Mouse (Mus musculus) lung, postnatal 36 days (tissue): ENCODE measurements at regions not wholly inside any gene's neighbourhood (a gene's known extent, or its start where the extent isn't known, plus 50 kb on each side); places are given as distances from the start of the nearest gene placed in this dataset.

Experiments
- DNase-seq: peaks from one replicate; pipeline ENCODE4 v3.0.0; 2022; ENCODE audit warnings: mixed read lengths

DNA sequence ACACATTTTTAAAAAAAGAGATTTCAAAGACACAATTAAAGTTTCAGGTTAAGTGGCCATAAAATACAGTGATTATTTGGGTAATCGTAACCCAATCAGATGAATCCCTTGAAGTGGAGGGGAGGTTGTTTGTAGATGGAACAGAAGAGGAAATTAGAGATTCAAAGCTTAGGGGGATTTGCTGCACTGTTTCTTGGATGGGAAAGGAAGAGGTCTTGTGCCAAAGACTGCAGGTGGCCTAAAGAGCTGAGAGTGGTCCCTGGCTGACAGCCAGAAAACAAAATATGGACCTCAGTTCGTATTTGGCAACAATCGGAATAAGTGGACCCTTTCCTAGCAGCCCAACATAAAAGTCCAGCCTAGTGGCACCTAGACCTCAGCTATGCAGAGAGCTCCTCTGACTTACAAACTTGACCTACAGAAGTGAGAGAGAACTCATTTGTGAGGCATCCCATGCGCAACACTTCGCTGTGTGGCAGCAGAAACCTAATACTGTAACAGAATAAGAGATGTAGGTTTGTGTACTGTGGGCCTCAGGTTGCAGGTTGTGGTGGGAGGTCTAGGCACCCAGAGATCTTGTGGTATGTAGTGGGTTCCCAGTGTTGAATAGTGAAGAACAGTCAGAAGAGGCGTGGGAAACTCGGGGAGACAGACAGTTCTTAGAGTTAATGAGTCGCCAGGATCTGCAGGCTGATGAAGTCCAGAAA is 110.0 kb upstream of the Ccdc54 start:
- no peak for DNase-seq

DNA sequence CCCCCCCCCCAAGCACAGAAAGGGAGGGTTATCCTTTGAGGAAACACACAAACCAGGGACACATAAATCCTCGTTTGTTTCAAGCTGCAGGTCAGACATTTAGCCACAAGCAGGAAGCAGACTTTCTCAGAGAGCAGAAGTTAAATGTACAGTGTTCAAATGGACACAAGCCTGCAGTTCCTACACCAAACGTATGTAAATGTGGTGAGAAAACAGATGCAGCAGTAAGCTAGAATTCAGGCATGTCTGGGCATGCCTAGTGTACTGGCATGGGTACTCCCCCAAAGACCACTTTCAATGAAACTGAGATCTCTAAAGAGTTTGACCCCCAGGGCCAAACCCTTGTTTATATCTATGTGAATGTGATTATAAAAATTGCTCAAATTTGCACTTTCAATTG is 109.2 kb upstream of the Ccdc54 start:
- DNase-seq = no peak

DNA sequence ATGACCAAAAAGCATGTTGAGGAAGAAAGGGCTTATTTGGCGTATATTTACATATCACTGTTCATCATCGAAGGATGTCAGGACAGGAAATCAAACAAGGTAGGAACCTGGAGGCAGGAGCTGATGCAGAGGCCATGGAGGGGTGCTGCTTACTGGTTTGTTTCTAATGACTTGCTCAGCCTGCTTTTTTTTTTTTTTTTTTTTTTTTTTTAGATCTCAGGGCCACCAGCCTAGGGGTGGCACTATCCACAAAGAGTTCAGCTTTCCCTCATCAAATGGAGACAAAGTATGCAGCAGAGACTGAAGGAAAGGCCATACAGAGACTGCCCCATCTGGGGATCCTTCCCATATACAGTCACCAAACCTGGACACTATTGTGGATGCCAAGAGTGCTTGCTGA is 106.8 kb upstream of the Ccdc54 start:
- no peak for DNase-seq

DNA sequence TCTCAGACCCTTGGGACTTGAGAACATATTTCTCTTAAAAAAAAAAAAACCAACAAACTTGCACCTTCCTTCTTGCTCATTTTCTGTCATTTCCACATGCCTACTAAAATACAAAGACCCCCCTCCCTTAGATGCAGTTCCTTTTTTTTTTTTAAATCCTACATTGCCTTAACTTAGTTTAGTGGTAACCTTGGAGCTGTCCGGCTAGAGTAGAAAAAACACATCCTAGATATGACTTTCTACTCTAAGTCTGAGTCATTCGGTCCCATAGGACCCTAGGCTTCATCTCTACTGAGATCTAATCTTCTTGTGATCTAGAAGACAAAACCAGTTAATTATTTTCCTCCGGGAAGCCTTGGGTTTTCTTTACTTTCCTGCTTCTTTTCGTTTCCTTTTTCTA is 105.1 kb upstream of the Ccdc54 start:
- DNase-seq = no peak

DNA sequence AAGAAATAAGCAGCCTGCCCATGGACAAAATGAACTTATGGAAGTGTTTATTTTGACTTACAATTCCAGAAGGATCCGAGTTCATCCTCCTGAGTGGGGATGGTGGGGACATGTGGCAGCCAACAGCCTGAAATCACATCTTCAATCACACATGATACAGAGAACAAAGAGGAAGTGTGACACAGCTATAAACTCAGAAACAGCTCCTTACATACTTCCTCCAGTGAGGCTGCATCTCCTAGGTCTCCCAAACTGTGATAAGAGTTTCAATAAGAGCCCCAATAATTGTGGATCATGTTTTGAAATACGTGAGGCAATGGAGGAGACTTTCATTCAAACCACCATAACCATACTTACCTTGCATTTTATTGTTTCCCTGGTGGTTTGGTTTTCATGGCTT is 103.1 kb upstream of the Ccdc54 start:
- no peak for DNase-seq

DNA sequence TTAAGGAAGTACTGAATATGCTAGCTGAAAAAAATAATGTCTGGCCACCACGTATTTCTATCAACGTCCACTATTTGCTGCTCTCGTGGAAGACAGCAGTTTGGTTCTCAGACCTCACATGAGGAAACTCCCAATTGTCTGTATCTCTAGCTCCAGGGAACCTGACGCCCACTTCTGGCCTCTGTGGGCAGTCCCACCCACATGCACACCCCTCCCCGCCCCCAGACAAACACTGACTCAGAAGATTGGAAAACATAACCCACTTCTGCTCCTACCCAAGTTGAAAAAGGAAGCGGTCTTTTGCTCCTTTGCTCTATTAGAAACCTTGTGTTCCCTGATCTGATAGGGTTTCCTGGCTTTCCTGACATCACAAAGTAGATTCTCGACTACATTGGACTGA is 99.9 kb upstream of the Ccdc54 start:
- no peak for DNase-seq

DNA sequence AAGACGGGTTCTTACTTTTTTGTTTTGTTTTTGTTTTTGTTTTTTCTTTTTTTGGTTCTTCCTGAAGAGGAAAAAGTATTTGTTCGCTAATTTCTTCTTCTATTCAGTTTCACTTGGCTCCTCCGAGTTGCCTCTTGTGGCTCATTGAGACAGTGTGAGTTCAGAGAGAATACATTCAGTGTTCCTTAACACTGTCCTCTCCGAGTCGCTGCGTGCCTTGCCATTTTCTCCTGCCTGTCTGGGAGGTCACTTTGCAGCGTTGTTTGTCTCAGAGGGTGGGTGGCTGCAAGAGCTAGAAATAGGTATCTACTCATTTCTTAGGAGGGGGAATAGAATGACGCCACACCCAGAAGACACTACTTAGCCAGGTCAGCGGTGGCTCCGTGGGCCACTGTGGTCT is 98.6 kb upstream of the Ccdc54 start:
- DNase-seq = no peak

DNA sequence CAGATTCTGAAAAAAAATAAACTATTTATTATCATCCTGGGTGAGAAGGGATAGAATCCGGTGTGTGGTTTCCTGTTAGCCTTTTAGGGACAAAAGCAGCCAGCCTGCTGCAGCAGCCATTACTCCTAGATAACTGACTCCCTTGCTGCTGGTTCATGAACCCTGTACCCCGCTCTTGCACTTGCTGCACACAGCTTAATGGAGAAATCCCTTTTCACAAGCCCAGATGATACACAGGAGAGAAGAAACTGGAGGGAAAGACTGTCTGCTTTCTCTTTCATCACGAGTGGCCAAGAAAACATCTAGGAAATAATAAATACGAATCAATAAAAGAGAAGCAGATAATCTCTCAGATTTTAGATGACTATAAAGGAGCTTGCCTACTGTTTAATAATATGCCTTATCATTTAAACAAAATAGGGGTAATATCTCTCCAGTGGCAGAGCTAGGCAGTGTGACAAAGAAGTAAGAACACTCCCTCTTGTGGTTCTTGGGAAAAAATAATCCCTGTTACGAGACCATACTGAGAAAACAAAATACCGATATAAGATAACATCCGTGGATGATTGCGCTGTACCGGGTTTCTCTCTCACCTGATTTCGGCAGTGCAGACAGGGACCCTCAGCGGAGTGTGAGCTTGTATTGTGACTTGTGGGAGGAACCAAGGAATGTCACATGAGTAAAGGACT is 98.0 kb upstream of the Ccdc54 start:
- DNase-seq = no peak

DNA sequence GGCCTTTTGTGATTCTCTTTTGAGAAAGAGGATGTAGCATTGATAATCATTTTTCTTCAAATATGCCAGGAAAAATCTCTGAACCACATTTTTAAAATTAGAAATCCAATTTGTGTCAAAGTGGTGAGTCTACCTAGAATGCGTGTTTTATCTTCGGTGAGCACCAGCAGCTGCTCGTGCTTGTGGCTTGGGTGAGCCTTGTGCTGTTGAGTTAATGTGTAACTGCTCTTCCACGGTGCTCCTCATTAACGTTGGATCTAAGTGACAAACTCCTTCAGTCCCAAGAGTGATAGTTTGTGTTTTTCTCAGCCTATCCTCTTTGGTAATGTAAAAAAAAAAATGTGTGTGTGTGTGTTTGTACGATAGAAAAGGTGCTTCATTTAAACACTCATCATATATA is 88.7 kb upstream of the Ccdc54 start:
- no peak for DNase-seq

DNA sequence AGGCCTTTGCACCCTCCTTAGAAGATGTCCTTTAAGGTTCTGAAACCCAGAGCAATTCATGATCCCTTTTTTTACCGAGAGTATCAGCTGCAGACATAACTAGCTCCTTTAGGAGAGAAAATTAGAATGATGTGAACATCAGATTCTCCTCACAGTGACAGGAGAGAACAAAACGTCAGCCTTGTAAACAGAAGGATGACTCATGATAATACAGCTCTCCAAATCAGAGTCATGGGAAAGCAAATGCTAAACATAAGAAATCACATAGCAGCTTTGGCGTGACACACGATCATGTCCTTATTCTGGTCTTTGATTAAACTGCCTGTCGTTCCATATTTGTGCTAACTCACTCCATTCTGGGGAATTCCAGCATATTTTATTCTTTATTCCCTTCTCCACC is 82.4 kb upstream of the Ccdc54 start:
- no peak for DNase-seq

DNA sequence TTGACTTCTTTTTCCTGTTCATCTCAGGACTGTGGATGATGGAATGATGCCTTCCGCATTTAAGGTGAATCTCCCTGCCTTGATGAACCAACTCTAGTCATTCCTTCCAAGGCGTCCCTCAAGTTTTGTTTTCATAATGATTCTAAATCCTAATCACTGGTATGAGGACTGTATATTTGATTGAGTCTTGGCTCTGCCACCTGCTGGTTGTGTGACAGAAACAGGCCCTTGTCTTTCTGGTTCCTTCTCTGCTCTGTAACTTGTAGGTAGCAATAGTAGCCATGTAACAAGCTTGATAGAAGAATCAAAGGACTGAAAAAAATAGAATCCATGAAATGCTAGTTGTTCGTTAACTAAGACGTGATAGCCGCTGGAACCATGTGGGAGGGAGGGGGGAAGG is 81.8 kb upstream of the Ccdc54 start:
- DNase-seq = peak; percentile 21

DNA sequence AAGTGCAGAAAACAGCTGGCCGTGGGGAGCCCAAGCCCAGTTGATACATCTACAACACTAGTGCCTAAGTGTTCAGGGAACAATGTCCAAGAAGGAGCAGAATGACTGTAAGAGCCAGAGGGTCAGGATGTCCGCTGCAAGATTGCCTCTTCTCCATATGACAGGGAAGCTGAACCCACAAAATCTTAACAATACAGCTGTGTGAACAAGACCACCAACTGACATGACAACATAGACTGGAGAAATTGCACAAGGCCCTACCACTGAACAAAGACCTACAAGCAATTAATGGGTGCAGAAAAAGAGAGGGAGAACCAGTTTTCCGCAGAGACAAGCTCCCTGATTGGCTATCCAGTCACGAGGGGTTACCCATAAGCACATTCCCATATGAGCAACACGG is 80.2 kb upstream of the Ccdc54 start:
- no peak for DNase-seq

DNA sequence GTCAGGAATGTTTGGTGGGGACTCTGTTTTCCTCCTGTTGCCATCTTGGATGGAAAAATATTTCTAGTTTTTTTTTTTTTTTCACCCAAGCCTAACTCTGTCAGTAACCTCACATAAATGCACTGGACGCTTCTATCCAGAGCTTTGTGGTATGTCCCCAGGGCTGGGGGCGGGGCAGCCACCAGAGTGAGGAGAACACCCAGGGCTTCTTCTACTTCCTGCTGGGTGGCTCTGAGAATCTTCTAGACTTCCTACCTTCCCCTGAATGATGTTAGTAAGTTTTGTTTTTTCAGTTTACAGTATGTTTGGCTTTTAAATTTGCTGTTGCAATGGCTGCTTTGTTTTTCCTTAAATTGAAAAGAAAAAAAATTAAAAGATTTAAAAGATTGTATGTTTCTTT is 73.3 kb upstream of the Ccdc54 start:
- DNase-seq = no peak
